Mouse (Mus musculus) heart, adult 2 months (tissue): ENCODE measurements at regions not wholly inside any gene's neighbourhood (a gene's known extent, or its start where the extent isn't known, plus 50 kb on each side); places are given as distances from the start of the nearest gene placed in this dataset.

ENCODE experiments used
- CTCF ChIP-seq: fragments of 200-600 bp; IDR thresholded peaks from 2 replicates; pipeline ENCODE4 v1.8.1; 2022; ENCODE audit warnings: antibody characterized with exemption, mild to moderate bottlenecking, moderate library complexity
- EP300 ChIP-seq: fragments of 200-500 bp; IDR thresholded peaks from 2 replicates; pipeline ENCODE4 v1.6.1; 2011; ENCODE audit warnings: low read depth, low read length, control low read depth; ENCODE audit not compliant: insufficient read depth
- POLR2A ChIP-seq: fragments of 200-500 bp; IDR thresholded peaks from 2 replicates; pipeline ENCODE4 v1.6.1; 2011; ENCODE audit warnings: mild to moderate bottlenecking, low read depth, low read length, control low read depth; ENCODE audit not compliant: insufficient read depth

- TF ChIP-seq EP300 (no peak), CTCF (no peak), POLR2A (no peak)
These were observed 247.2 kb upstream of the Far2 start for GRCm38 (mm10) chr6:147799861-147800260.
